Mouse (Mus musculus) lung, postnatal 4 days (tissue): Measurements from ENCODE around the gene Cmip.

ENCODE experiments used
- DNase-seq, 2 experiments: peaks; one replicate each; pipeline ENCODE4 v3.0.0; 2021

Cmip gene

DNA sequence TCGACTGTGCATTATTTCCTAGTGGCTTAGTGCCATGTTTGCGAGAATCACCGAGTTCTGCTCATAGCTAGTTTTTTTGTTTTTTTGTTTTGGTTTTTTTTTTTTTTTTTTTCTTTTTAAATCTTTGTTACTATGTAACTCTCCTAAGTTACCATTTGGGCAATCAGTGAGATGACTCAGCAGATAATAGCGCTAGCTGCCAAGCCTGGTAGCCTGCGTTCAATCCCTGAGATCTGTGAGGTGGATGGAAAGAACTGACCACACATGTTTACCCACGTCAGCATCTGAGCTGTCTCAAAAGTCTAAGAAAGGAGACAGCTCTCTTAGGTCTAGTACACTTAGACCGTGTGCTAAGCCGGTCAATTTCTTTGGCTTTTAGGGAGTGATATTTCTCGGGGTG, 71.9 kb downstream of the Cmip start:
- no peak for DNase-seq

DNA sequence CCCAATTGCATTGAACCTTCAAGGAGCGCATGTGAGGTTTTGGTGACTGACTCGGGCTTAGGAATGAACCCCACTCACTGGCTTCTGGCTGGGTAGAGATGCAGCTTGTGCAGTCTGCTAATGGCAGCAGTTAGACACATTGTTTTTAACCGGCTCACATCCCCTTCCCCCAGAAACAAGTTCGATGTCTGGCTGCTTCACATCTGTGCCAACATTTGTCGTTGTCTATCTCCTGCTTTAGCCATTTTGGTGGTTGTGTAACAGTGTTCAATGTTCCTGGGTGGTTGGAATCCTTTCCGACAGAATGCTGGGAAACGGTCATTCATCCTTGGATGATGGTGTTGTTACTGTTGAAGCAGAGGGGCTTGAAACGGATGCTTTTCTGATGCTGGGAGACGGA, 72.3 kb downstream of the Cmip start:
- DNase-seq, result no peak

DNA sequence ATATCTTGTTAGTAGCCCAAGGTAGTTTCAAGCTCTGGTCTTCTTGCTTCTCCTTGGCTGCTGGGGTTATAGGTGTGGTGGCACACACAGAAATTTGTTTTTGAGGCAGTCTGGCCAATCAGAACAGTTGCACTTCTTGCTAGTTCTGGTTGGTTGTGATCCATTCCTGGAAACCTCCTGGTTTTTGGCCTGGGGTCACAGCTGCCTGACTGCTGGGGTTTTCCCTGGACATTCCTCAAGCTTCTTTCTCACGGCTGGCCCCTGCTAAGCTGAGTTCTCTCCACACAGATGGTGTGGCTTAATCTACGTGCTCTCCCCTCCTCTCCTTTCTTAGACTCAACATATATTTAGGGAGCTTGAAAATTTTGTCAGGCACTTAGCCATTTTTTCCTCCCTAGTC, 73.0 kb downstream of the Cmip start:
- DNase-seq, result no peak

DNA sequence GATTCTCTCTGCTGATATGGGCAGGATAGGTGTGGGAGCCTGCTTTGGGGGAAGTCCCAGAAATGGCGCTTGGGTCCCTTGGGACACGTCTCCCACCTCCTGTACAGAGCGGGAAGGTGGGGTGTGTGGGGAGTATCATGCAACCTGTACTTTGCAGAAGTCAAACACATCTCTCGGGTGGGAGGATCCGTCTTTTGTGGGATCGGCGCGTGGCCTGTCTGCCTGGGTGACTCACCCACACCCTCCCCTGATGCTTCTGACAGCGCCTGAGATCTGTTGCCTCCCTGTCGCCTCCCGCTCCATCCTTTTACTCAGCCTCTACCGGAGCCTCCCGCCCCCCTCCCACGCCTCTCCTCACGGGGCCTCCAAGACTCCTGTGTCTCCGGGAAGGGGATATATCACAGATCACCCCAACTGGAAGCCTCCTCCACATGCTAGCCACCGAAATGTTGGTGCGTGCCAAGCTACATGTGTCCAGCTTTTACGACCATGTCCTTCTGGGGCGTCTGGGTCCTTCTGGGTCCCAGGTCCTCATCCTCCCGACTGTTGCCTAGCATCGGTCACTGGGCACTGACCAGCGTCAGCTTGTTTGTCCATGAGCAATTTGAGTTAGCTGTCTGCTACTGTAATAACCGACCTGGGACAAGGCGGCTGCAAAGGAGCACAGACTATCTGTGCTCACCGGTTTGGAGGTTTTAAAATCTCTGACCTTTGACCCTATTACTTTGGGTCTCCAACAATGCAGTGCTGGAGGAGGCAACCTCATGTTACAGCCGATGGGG, 75.6 kb downstream of the Cmip start:
- DNase-seq, result no peak

- DNase-seq, result no peak
These were observed 76.8 kb downstream of the Cmip start for GRCm38 (mm10) chr8:117333619-117334018.

GRCm38 (mm10) chr8:117334058-117334747, 77.3 kb downstream of the Cmip start:
- DNase-seq, result no peak

GRCm38 (mm10) chr8:117334748-117335393, 78.0 kb downstream of the Cmip start:
- DNase-seq, result no peak

DNA sequence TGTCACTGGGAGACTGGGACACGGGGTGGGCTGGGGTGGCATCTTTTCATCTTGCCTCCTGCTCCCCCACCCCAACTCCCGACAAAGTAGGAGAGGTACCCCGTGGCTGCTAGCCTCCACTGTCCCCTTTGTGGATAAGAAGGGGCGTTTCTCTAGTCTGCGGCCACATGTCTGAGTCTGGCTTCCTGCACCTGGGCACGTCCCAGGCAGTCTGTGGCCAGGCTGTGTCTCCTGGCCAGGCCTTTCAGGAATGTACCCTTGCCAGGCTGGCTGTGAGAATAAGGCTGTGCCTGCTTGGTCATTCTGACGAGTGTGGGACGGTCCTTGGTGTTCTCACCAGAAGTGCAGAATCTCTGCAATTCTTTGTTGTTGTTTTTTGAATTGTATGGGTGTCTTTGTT, 78.6 kb downstream of the Cmip start:
- DNase-seq, result no peak

GRCm38 (mm10) chr8:117337188-117337587, 80.3 kb downstream of the Cmip start:
- no peak for DNase-seq

- DNase-seq, result no peak
These were observed 81.8 kb downstream of the Cmip start for GRCm38 (mm10) chr8:117338678-117339077.

GRCm38 (mm10) chr8:117339296-117339957, 82.6 kb downstream of the Cmip start:
- no peak for DNase-seq

DNA sequence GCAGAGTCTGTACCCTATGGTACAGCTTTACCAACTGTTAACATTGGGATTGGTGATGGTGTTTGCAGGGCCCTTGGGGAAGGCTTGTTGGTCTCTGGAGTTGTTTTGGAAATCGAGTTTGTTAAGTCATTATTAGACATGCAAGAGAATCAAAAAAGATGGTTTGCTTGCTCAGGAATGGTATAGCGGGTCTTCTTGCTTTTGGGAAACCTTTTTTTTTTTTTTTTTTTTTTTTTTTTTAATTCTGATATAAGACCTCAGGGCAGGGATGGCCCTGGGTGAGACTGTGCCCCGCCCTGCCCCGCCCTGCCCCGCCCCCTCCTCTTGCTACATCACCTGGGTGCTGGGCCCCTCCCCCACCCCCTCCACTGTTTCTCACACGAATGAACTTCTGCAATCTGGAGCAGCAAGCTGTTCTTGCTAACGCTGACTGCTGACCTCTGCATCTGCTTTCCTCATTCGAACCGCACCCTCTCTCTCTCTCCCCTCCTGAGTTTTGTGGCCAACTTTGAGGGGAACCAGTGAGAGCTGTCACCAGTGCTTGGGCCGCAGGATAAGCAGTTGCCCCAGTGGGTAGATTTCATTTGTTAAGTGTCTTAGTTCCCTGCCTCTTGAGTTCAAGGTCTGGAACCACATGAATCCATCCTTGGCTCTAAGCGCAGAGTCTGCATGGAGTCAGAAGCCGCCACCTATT, 83.2 kb downstream of the Cmip start:
- peak; percentile 61 to 66 for DNase-seq

- DNase-seq, result no peak
These were observed 83.9 kb downstream of the Cmip start for GRCm38 (mm10) chr8:117340800-117341199.

DNA sequence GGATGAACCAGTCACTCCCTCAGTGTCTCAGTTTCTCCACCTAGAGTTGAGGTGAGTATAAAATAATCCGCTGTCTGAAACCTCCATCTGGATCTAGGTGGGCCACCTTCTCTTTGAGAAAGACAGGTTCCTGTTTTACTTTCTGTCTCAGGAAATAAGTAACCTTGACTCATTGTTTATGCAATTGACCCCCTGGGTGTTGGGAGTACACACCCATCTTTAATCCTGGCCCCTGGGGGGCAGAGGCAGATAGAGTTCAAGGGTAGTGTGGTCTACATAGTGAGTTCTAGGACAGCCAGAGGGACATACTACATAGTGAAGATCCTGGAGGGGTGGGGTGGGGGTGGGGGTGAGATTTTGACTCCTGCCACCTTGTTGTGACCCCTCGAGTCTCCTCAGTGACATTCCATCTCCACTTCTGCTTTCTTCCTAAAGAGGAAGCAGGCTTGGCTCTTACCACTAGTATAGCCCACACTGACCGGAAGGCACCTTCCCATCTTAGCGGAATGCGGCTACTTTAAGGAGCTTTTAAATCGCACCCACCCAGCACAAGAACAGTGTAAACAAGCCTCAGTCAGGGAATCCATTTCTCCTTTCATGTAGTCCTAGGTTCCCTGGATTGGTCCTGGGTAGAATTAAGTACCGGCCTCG, 86.0 kb downstream of the Cmip start:
- no peak for DNase-seq

GRCm38 (mm10) chr8:117343484-117343883, 86.6 kb downstream of the Cmip start:
- DNase-seq, result no peak

- no peak for DNase-seq
These were observed 88.0 kb downstream of the Cmip start for GRCm38 (mm10) chr8:117344899-117345298.

DNA sequence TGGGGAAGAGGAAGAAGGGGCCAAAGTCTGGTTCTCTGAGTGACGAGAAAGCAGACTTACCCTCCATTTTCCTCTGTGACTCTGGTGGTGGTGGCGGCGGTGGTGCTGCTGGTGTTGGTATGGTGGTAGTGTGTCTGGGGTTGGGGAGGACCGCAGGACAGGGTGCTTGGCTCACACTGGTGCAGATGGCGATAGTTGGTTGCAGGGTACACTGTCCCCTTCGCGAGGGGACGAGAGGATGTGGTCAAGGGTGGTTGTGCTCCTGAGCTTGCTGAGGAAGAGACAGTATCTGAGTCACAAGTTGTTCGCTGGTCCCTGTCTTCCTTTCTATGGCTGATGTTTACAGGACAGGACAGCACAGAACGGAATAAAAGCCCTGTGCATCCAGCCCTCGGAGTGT, 88.5 kb downstream of the Cmip start:
- DNase-seq, result no peak

DNA sequence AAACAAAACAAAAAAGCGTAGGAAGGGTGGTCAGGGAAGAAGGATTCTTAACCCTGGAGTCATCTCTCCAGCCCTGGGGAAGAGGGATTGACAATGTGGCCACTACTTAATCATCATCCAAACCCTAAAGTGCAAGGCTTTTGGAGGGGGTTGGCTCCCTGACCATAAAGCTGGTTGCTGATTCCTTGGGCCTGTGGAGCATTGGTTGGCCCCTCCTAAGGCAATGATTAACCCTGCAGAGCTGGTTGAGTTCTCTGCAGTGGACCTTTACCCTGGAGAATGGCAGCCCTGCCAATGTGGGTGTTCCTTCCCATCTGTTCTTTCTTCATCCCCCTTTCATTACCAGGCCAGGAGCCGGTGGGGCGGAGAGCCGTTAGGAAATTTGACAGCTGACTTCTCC, 90.7 kb downstream of the Cmip start:
- no peak for DNase-seq

GRCm38 (mm10) chr8:117348718-117349394, 92.0 kb downstream of the Cmip start:
- no peak for DNase-seq

DNA sequence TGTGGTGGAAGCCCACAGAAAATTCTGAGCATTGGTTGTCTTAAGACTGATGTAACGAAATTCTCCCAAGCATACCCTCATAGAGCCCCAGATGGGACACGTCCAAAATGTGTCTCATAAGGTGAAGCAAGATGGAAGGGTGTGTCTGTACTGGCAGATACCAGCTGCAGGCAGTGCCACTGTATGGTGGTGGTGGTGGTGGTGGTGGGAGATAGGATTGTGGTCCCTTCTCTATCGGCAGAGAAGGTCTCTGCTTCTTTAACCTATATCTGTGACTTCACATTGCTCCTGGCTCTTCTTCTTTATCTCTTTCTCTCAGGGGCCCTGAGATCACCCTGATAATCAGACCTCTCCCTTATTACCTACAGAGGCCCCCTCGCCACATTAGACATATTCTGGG, 92.7 kb downstream of the Cmip start:
- no peak for DNase-seq

GRCm38 (mm10) chr8:117352098-117352497, 95.2 kb downstream of the Cmip start:
- no peak for DNase-seq
